Mouse (Mus musculus) hindbrain, embryonic 15.5 days (tissue): ENCODE measurements around the gene Abl2. TPM values are rescaled to one million over a fixed set of nuclear protein-coding genes. Genes with fewer than 3 reads are reported as not detected.

Experiments
- ATAC-seq: fragments of 200-750 bp; cut with Nextera tagmentation; 2 replicates; pipeline ENCODE4 v1.8.0; 2017; ENCODE audit warnings: low read depth, moderate number of reproducible peaks, moderate TSS enrichment; ENCODE audit not compliant: low FRiP score
- H3K27ac ChIP-seq: fragments of 300-500 bp; sonication (generic); replicated peaks from 2 replicates; pipeline ENCODE4 v1.5.1; 2015; ENCODE audit warnings: mild to moderate bottlenecking, inconsistent platforms
- H3K27me3 ChIP-seq: fragments of 300-500 bp; sonication (generic); 2 replicates; pipeline ENCODE4 v1.6.1; 2015; ENCODE audit warnings: control low read depth, inconsistent platforms
- H3K36me3 ChIP-seq: fragments of 300-500 bp; sonication (generic); 2 replicates; pipeline ENCODE4 v1.6.1; 2015; ENCODE audit warnings: control low read depth, inconsistent platforms
- H3K4me1 ChIP-seq: fragments of 300-500 bp; sonication (generic); replicated peaks from 2 replicates; pipeline ENCODE4 v1.6.1; 2015; ENCODE audit warnings: control low read depth, inconsistent platforms
- H3K4me2 ChIP-seq: fragments of 300-500 bp; sonication (generic); 2 replicates; pipeline ENCODE4 v1.6.1; 2015; ENCODE audit warnings: moderate library complexity, mild to moderate bottlenecking, inconsistent platforms
- H3K4me3 ChIP-seq: fragments of 300-500 bp; sonication (generic); 2 replicates; pipeline ENCODE4 v1.5.1; 2015; ENCODE audit warnings: mild to moderate bottlenecking, inconsistent platforms
- H3K9ac ChIP-seq: fragments of 300-500 bp; sonication (generic); 2 replicates; pipeline ENCODE4 v1.6.1; 2015; ENCODE audit warnings: inconsistent platforms
- H3K9me3 ChIP-seq: fragments of 300-500 bp; sonication (generic); 2 replicates; pipeline ENCODE4 v1.6.1; 2016; ENCODE audit warnings: control low read depth, inconsistent platforms
- WGBS: fragments of 180-500 bp; shearing (Covaris S2); methylation state at CpG from one replicate; pipeline ENCODE4 v1.1.7; 2015; 5-methylcytosine and 5-hydroxymethylcytosine counted together
- polyA plus RNA-seq: library from polyadenylated mRNA; unstranded; fragments of >200 nt; fragmentation: Nextera tagmentation; extraction: Ambion mirVana; gene quantifications from 2 replicates; pipeline ENCODE4 v1.2.1, GENCODE M21; 2015

Abl2 gene
- polyA plus RNA-seq, 1 experiment from 2014 or later, result 5.7 TPM

- Histone ChIP-seq H3K9ac (no peak overlapping the region), H3K4me3 (no peak overlapping the region), H3K4me2 (no peak overlapping the region), H3K9me3 (no peaks in the 10 kb centered on the region), H3K27me3 (peaks cover 12% of the 10 kb centered on the region; the same call in 1 of the 2 replicates), H3K4me1 (peaks cover 17% of the 10 kb centered on the region), H3K36me3 (peaks cover 10% of the 10 kb centered on the region), H3K27ac (no peak overlapping the region)
- WGBS, result 82% methylated on average over 5 of the region's 5 CpGs
- no peak for ATAC-seq
Observed at GRCm38 (mm10) chr1:156676596-156676995, 118.0 kb downstream of the Abl2 start.

DNA sequence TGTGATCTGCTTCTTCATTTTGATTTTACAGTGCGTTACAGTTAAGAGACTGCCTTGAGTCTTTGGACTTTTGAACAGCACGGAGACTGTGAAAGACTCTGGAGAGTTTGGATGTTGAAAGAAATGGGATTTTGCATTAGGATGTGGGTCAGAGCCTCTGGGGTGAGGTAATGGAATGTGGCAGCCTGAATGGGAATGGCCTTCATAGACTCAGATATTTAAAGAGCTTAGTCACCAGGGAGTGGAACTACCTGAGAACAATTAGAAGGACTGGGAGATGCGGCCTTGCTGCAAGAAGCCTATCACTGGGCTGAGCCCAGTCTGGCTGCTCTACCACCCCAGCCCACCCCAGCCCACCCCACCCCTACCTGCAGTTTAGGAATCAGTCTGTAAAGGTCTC, 118.6 kb downstream of the Abl2 start:
- Histone ChIP-seq H3K4me2 (no peak overlapping the region), H3K4me3 (no peak overlapping the region), H3K9ac (no peak overlapping the region), H3K36me3 (peaks cover 10% of the 10 kb centered on the region), H3K27ac (no peak overlapping the region), H3K4me1 (peaks cover 17% of the 10 kb centered on the region), H3K9me3 (no peaks in the 10 kb centered on the region), H3K27me3 (peaks cover 11% of the 10 kb centered on the region; the same call in 1 of the 2 replicates)
- no peak for ATAC-seq
- 89% methylated on average over 3 of the region's 3 CpGs for WGBS

GRCm38 (mm10) chr1:156679599-156679998, 121.0 kb downstream of the Abl2 start:
- Histone ChIP-seq H3K27ac (0 out of 2 replicates have a peak overlapping the region, but pooled peaks have one; percentile 11), H3K4me3 (no peak overlapping the region), H3K27me3 (peaks cover 3% of the 10 kb centered on the region; the same call in 1 of the 2 replicates), H3K4me1 (peaks cover 2% of the 10 kb centered on the region), H3K36me3 (peaks cover 18% of the 10 kb centered on the region), H3K9me3 (no peaks in the 10 kb centered on the region), H3K9ac (no peak overlapping the region), H3K4me2 (no peak overlapping the region)
- WGBS, result 77% methylated on average over 9 of the region's 9 CpGs
- ATAC-seq, result no peak

- WGBS, result 66% methylated on average over 7 of the region's 7 CpGs
- Histone ChIP-seq H3K9me3 (no peaks in the 10 kb centered on the region), H3K9ac (no peak overlapping the region), H3K4me2 (no peak overlapping the region), H3K4me3 (no peak overlapping the region), H3K4me1 (peaks cover 4% of the 10 kb centered on the region), H3K27me3 (no peaks in the 10 kb centered on the region), H3K27ac (no peak overlapping the region), H3K36me3 (peaks cover 48% of the 10 kb centered on the region)
- no peak for ATAC-seq
Observed at GRCm38 (mm10) chr1:156686025-156686661, 127.6 kb downstream of the Abl2 start.

Other genes starting within 250 kb of the Abl2 start
- 0.31 and 0.34 TPM in 2 replicates for gene Nphs2, start 248.1 kb upstream of the Abl2 start, polyA plus RNA-seq
- gene Gm2000, start 192.7 kb upstream of the Abl2 start, polyA plus RNA-seq, result 525 and 565 TPM in 2 replicates
- 0.31 TPM in 2 replicates for gene Axdnd1, start 137.6 kb upstream of the Abl2 start, polyA plus RNA-seq
- 11.3 and 11.7 TPM in 2 replicates for gene Soat1, start 84.5 kb upstream of the Abl2 start, polyA plus RNA-seq
- 0.44 and 0.84 TPM in 2 replicates for gene Gm10031, start 34.8 kb upstream of the Abl2 start, polyA plus RNA-seq
- 3.4 and 4.1 TPM in 2 replicates for gene Tor3a, start 115.6 kb downstream of the Abl2 start, polyA plus RNA-seq
- 29.2 and 32.7 TPM in 2 replicates for gene Fam20b, start 160.3 kb downstream of the Abl2 start, polyA plus RNA-seq